Mouse (Mus musculus): ENCODE measurements around the gene Actrt1.

GRCm38 (mm10) chrX:46328707-46329106, at the start of gene Actrt1:
- TF ChIP-seq CTCF (IDR thresholded peaks at IDR 0.05; ENCODE audit: extremely low read depth, insufficient read length, insufficient replicate concordance, low read depth, low read length) = no peak
- no peak for TF ChIP-seq POLR2A (IDR thresholded peaks at IDR 0.05; ENCODE audit: low read depth, low read length)

All from small intestine, adult 2 months (tissue).